Mouse (Mus musculus): ENCODE measurements at regions not wholly inside any gene's neighbourhood (a gene's known extent, or its start where the extent isn't known, plus 50 kb on each side); places are given as distances from the start of the nearest gene placed in this dataset.

- no peak for ATAC-seq (replicated peaks; ENCODE audit: poor library complexity)
These were observed 454.4 kb upstream of the Sox9 start for GRCm38 (mm10) chr11:112327606-112328005.

DNA sequence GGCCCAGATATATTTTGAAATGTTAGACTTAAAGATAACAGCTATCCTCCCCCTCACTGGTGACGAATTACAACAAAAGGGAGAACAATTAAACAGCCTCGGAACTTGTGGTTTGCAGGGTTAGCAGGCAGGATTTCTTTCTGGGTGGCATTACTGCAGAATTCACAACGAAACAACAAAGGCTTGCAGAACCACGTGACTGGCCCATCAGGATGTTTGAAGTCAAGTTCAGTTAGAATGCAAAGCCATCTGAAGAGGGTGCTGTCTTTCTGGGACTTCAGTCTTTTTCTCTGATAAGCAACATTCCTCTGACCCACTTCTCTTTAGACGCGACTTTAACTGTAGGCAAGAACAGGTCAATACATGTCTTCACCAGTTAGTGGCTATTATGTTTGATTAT, 436.9 kb upstream of the Sox9 start:
- ATAC-seq (replicated peaks; ENCODE audit: poor library complexity): no peak

- ATAC-seq (replicated peaks; ENCODE audit: poor library complexity): no peak
These were observed 436.4 kb upstream of the Sox9 start for GRCm38 (mm10) chr11:112345586-112345985.

DNA sequence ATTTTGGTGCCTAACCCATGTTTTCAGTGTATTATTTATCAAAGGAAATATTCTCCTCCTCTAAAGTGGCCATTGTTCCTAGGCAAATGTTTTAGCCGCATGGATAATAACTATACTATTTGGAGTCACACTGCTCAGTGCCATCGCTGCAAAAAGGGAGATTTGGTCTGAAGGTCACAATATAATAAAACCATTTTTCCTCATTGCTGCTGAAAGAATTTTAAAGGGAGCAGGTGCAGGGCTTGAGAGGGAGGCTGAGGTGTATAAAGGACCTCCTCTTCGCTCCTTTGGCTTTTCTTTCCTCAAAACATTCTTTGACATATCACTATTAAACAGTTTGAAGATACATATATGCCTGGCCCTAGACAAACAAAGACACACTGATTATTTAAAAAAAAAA, 435.9 kb upstream of the Sox9 start:
- no peak for ATAC-seq (replicated peaks; ENCODE audit: poor library complexity)

- no peak for ATAC-seq (replicated peaks; ENCODE audit: poor library complexity)
These were observed 435.5 kb upstream of the Sox9 start for GRCm38 (mm10) chr11:112346532-112346931.

- ATAC-seq (replicated peaks; ENCODE audit: poor library complexity): no peak
These were observed 426.7 kb upstream of the Sox9 start for GRCm38 (mm10) chr11:112355311-112355710.

DNA sequence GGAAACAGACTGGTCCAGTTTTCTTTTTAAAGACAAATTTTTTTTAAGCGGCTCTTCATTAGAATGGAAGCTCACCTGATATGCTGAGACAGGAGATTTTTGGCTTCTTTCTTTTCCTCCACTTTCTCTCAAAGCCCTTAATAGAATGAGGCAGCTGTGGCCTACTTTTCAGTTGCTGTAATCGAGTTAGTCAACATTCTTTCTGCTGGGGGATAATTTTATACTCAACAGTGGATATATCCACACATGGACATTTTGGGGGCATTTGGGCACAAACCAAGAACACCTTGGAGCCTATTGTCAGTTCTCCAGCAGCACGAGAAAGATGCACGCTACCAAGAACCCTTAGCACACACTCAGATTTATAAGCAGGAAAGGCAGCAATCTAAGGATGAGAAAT, 415.3 kb upstream of the Sox9 start:
- no peak for ATAC-seq (replicated peaks; ENCODE audit: poor library complexity)

GRCm38 (mm10) chr11:112370941-112371340, 411.1 kb upstream of the Sox9 start:
- no peak for ATAC-seq (replicated peaks; ENCODE audit: poor library complexity)

GRCm38 (mm10) chr11:112400069-112400468, 382.0 kb upstream of the Sox9 start:
- no peak for ATAC-seq (replicated peaks; ENCODE audit: poor library complexity)

DNA sequence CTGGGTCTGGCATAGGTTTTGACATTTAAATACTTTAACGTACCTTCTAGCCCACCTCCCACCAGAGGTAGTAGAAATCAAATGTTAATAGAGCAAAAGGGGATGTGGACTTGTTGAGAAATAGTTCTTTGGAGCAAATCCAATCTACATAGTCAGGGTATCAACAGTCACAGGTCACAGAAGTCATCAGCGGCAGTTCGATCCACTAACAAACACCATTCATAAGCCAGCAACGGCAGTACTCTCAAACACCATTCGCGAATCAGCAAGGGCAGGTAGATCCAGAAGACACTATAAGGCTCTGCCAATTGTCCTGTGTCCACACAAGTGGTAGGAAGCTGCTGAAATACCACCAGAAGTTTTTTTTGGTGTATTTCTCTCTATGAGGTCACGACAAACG, 374.3 kb upstream of the Sox9 start:
- ATAC-seq (replicated peaks; ENCODE audit: poor library complexity): no peak

GRCm38 (mm10) chr11:112412434-112412833, 369.6 kb upstream of the Sox9 start:
- ATAC-seq (replicated peaks; ENCODE audit: poor library complexity): no peak

DNA sequence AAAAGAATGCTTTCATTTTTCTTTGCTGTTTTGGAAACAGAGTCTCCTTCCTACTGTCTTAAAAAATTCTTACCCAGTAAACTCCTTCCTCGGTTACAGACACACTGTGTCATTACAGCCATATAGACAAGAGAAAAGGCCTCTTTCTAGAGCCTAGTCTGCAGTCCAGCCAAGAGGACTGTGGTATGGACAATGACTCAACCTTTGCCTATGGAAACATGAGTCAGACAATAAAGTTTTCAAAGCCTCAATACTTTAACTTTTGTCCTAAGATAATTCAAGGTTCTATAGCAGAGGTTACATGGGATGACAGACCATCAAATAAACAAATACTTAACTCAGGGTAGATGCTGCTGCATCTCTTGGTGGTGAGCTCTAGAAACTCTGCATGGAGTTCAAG, 339.4 kb upstream of the Sox9 start:
- ATAC-seq (replicated peaks; ENCODE audit: poor library complexity): no peak

- no peak for ATAC-seq (replicated peaks; ENCODE audit: poor library complexity)
These were observed 338.1 kb upstream of the Sox9 start for GRCm38 (mm10) chr11:112443890-112444289.

DNA sequence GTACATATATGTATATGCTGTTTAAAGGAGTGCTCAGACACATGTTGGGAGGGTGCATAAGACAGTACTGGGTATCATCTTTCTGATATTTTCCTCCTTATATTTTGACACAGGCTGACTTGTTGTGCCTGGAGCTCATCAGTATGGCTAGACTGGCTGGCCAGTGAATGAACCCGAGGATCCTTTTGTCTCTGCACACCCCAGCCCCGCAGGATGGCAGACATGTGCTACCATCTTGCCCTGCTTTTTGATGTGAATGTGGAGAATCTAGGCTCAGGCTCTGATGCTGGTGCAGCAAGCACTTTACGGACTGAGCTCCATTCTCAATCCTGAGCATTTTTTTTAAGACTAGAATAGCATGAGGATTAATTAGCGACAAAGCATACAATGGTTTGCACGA, 332.4 kb upstream of the Sox9 start:
- no peak for ATAC-seq (replicated peaks; ENCODE audit: poor library complexity)

- ATAC-seq (replicated peaks; ENCODE audit: poor library complexity): no peak
These were observed 331.8 kb upstream of the Sox9 start for GRCm38 (mm10) chr11:112450227-112450626.

DNA sequence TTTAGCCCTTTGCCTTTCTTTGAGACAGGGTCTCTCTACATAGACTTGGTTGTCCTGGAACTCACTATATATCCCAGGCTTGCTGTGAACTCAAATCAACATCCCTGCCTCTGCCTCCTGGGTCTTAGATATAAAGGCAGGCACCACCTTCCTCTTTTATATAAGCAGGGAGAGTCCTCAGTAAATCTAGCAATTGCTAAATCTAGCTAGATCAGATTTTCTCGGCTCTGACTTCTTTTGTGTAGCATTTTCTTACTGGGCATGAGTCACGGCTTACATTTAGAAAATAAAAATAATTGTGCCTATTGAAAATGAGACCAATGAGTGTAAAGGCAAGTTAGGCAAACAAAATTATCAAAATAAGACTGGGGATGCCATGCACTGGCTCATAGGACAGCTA, 323.9 kb upstream of the Sox9 start:
- ATAC-seq (replicated peaks; ENCODE audit: poor library complexity): no peak

- no peak for ATAC-seq (replicated peaks; ENCODE audit: poor library complexity)
These were observed 318.9 kb upstream of the Sox9 start for GRCm38 (mm10) chr11:112463121-112463520.

DNA sequence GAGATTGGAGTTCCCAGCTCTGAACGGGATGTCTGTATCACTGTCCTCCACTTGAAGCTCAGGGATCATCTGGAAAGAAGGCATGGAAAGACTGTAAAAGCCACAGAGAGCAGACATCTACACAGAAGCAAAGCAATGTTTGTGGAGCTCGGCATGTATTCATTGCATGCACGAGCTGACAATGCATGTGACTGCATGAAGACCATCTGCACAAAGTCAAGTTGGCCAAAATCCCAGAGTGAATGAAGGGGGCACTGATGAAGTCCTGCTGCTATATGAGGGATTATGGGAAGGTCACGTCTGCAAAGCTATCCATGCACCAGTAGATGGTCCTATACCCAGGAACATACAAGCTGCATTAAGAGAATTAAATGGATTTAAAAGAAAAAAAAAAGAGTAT, 317.6 kb upstream of the Sox9 start:
- ATAC-seq (replicated peaks; ENCODE audit: poor library complexity): no peak

GRCm38 (mm10) chr11:112470336-112470735, 311.7 kb upstream of the Sox9 start:
- ATAC-seq (replicated peaks; ENCODE audit: poor library complexity): no peak

DNA sequence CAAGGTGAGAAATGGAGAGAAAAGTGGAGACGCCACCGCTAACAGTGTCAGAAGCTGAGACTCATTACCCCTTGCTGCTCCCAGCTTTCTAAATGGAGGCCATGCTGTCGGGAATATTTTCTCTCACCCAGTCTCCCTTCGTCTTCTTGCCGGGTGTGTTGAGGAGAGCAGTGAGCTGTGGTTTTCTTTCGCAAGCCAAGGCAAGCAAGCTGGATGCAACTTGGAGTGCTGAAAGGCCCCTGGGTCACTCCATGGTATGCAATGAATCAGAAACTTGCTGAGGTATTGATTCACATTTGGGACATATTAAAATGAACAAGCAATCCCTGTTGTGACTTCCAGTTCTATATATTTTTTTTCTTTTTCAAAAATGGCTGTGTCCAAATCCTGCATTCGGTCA, 308.8 kb upstream of the Sox9 start:
- ATAC-seq (replicated peaks; ENCODE audit: poor library complexity): no peak

DNA sequence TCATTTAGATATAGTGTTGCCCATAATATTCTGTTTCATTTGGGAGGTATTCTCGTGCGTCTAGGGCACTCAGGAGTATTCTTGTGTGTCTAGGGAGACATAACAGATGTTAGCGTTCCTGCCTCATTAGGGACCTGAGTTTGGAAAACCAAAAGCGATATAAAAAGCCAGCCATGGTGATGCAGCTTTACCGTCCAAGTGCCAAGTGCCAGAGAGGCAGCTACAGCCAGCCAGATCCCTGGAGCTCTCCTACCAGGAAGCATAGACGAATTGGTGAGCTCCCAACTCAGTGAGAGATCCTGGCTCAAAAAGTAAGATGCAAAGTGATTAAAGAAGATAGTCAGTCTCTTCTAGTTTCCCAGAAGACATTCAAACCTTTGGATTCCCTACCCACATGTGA, 308.3 kb upstream of the Sox9 start:
- ATAC-seq (replicated peaks; ENCODE audit: poor library complexity): no peak

- ATAC-seq (replicated peaks; ENCODE audit: poor library complexity): no peak
These were observed 301.7 kb upstream of the Sox9 start for GRCm38 (mm10) chr11:112480360-112480759.

DNA sequence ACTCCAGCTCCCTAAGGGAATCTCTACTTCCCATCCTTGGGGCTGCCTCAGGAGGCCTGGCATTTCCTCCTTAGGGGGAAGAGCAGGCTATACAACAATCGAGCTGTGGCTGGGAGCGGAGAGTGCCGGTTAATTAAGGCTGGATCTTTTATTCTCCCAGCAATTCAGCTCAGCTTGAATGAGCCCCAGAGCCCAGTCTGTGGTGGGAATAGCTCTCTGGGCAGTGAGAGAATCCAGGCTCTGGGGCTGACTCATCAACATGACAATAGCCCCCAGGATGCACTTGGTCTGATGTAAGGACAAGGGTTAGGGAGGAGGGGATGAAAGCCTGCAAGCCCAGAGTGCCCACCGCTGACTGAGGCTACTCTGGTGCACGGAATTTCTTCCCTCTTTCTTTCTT, 280.2 kb upstream of the Sox9 start:
- ATAC-seq (replicated peaks; ENCODE audit: poor library complexity): no peak

DNA sequence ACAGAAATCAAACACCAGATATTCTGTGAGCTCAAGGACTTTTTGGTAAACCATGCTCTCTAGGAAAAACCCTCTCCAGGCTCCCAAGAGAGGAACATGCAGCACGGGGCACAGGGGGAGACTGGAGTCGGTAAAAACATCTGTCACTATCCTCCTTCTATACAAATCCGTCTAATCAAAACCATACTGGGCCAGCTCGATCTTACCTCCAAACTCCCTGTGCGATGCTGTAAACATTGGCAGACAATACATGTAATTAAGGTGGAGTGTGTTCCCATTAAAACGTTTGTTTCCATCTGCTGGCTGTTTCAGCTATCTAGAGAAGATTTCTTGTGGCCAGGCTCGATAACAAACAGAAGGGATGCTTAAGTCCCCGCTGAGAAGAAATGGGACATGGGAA, 262.9 kb upstream of the Sox9 start:
- no peak for ATAC-seq (replicated peaks; ENCODE audit: poor library complexity)
